23 mouse cellular contexts compared by ENCODE assay signal in the genomic region with DNA sequence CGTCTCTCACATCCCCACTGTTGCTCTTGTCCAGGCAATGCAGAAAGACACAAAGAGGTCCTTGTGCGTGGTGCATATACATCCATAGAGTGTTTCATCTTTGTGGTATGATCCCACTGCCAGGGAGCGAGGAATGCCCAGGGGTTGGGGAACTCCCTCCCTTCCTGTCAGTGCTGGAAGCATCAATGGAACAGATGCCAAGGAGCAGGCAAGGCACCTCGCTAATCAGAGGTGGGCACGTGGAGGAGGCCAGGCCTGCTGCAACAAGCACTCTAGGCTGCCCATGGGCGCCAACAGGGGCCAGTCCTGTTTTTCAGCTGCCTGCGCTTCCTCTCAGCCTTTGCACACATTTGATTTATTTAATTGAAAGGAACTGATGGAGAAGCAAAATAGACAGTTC. TPM values are rescaled to one million over a fixed set of nuclear protein-coding genes. Genes with fewer than 3 reads are reported as not detected.
DNase-seq lines count a peak whose midpoint lies in the region; ATAC-seq and TF ChIP-seq lines count a peak whose summit lies in the region.
"Had no signal": no experiment of that assay in that cellular context is flagged by ENCODE, and none has a peak within 500 bp of the region (broad histone marks: within the 10 kb centered on the region; RNA-seq: fewer than 3 reads in every experiment).

No protein-coding gene starts in this region.

- no peaks in the 10 kb centered on the region for H3K36me3 ChIP-seq in hindbrain, embryonic 13.5 days
- no peaks in the 10 kb centered on the region for H3K36me3 ChIP-seq in hindbrain, embryonic 11.5 days (ENCODE audit: control insufficient read depth, insufficient read depth, low read length)
- no peaks in the 10 kb centered on the region for H3K36me3 ChIP-seq in midbrain, embryonic 13.5 days
- H3K36me3 ChIP-seq in midbrain, embryonic 15.5 days (replicated peaks) = no peaks in the 10 kb centered on the region
- no peaks in the 10 kb centered on the region for H3K36me3 ChIP-seq in hindbrain, postnatal 0 days (ENCODE audit: insufficient read depth, low read length)

- DNase-seq in cerebellum, postnatal 10 days = peak; percentile 60 to 69
- DNase-seq in cerebellum, adult 9-10 months = no peak
- DNase-seq in hindbrain, embryonic 11.5 days (ENCODE audit: low spot score) = no peak
- DNase-seq in hindbrain, postnatal 0 days (ENCODE audit: low spot score) = peak; percentile 40
- no peak for DNase-seq in spleen, postnatal 4 days (ENCODE audit: low spot score in 2 of 2)
- DNase-seq: adrenal gland, postnatal 10 days; cerebellum, postnatal 36 days; gastrocnemius, postnatal 14 days; heart, adult 2 months; kidney, adult 11 months; layer of hippocampus, postnatal 36 days; lung, adult 18-20 months; lung, postnatal 14 days; right cerebral cortex, postnatal 4 days; thymus, postnatal 14 days had no signal

- 58% methylated on average over 7 of the region's 7 CpGs for WGBS in hindbrain, embryonic 13.5 days
- 85% methylated on average over 7 of the region's 7 CpGs for WGBS in hindbrain, embryonic 11.5 days
- 76% methylated on average over 7 of the region's 7 CpGs for WGBS in midbrain, embryonic 13.5 days
- 76% methylated on average over 7 of the region's 7 CpGs for WGBS in midbrain, embryonic 15.5 days
- WGBS in hindbrain, postnatal 0 days = 47% methylated on average over 7 of the region's 7 CpGs

- no peak overlapping the region for H3K4me2 ChIP-seq in hindbrain, embryonic 13.5 days
- H3K4me2 ChIP-seq in hindbrain, embryonic 11.5 days (replicated peaks; ENCODE audit: low read depth, low read length) = no peak overlapping the region
- no peak overlapping the region for H3K4me2 ChIP-seq in midbrain, embryonic 13.5 days (replicated peaks)
- no peak overlapping the region for H3K4me2 ChIP-seq in midbrain, embryonic 15.5 days
- H3K4me2 ChIP-seq in hindbrain, postnatal 0 days (ENCODE audit: low read depth, low read length) = no peak overlapping the region

- peak overlapping the region; percentile 45 for H3K27ac ChIP-seq in hindbrain, embryonic 13.5 days
- no peak overlapping the region for H3K27ac ChIP-seq in hindbrain, embryonic 11.5 days (ENCODE audit: low read depth, low read length)
- peak overlapping the region; percentile 44 for H3K27ac ChIP-seq in midbrain, embryonic 13.5 days
- H3K27ac ChIP-seq in midbrain, embryonic 15.5 days = no peak overlapping the region
- no peak overlapping the region for H3K27ac ChIP-seq in hindbrain, postnatal 0 days
- H3K27ac ChIP-seq: heart, adult 2 months had no signal

- no peak overlapping the region for H3K4me3 ChIP-seq in hindbrain, embryonic 13.5 days
- H3K4me3 ChIP-seq in hindbrain, embryonic 11.5 days (ENCODE audit: low read depth, low read length) = no peak overlapping the region
- no peak overlapping the region for H3K4me3 ChIP-seq in midbrain, embryonic 13.5 days (replicated peaks)
- H3K4me3 ChIP-seq in midbrain, embryonic 15.5 days = no peak overlapping the region
- no peak overlapping the region for H3K4me3 ChIP-seq in hindbrain, postnatal 0 days (ENCODE audit: low read length)
- H3K4me3 ChIP-seq: heart, adult 2 months; myocyte had no signal

- no peaks in the 10 kb centered on the region for H3K9me3 ChIP-seq in hindbrain, embryonic 13.5 days
- H3K9me3 ChIP-seq in hindbrain, embryonic 11.5 days (ENCODE audit: control insufficient read depth, low read length) = no peaks in the 10 kb centered on the region
- no peaks in the 10 kb centered on the region for H3K9me3 ChIP-seq in midbrain, embryonic 13.5 days
- no peaks in the 10 kb centered on the region for H3K9me3 ChIP-seq in midbrain, embryonic 15.5 days
- H3K9me3 ChIP-seq in hindbrain, postnatal 0 days (ENCODE audit: low read length) = no peaks in the 10 kb centered on the region

- peaks cover 8% of the 10 kb centered on the region for H3K4me1 ChIP-seq in hindbrain, embryonic 13.5 days (replicated peaks)
- H3K4me1 ChIP-seq in hindbrain, embryonic 11.5 days (replicated peaks; ENCODE audit: control insufficient read depth, insufficient read depth, low read length) = no peaks in the 10 kb centered on the region
- peaks cover 8% of the 10 kb centered on the region for H3K4me1 ChIP-seq in midbrain, embryonic 13.5 days (replicated peaks)
- H3K4me1 ChIP-seq in midbrain, embryonic 15.5 days = peaks cover 7% of the 10 kb centered on the region
- peaks cover 4% of the 10 kb centered on the region; the same call in 1 of the 2 replicates for H3K4me1 ChIP-seq in hindbrain, postnatal 0 days (ENCODE audit: insufficient read depth, low read length)

- TF ChIP-seq CTCF in hindbrain, postnatal 0 days (IDR thresholded peaks at IDR 0.05; ENCODE audit: low read depth) = no peak

- no peak for ATAC-seq in hindbrain, embryonic 13.5 days (ENCODE audit: low FRiP score)
- no peak for ATAC-seq in hindbrain, embryonic 11.5 days (ENCODE audit: low FRiP score)
- ATAC-seq in midbrain, embryonic 13.5 days = no peak
- no peak for ATAC-seq in midbrain, embryonic 15.5 days (replicated peaks)
- ATAC-seq in hindbrain, postnatal 0 days = peak; percentile 51; the same call in 1 of the 2 replicates
- ATAC-seq: activated CD4-positive, CD25-positive, alpha-beta regulatory T cell, adult 4 months had no signal

- H3K27me3 ChIP-seq in hindbrain, embryonic 13.5 days = no peaks in the 10 kb centered on the region
- no peaks in the 10 kb centered on the region for H3K27me3 ChIP-seq in hindbrain, embryonic 11.5 days (ENCODE audit: control insufficient read depth, insufficient read depth, low read length)
- no peaks in the 10 kb centered on the region for H3K27me3 ChIP-seq in midbrain, embryonic 13.5 days
- H3K27me3 ChIP-seq in midbrain, embryonic 15.5 days (replicated peaks) = no peaks in the 10 kb centered on the region
- H3K27me3 ChIP-seq in hindbrain, postnatal 0 days (ENCODE audit: insufficient read depth, low read length) = no peaks in the 10 kb centered on the region

- no peak overlapping the region for H3K9ac ChIP-seq in hindbrain, embryonic 13.5 days
- H3K9ac ChIP-seq in hindbrain, embryonic 11.5 days (ENCODE audit: low read depth, low read length) = no peak overlapping the region
- H3K9ac ChIP-seq in midbrain, embryonic 13.5 days (replicated peaks) = no peak overlapping the region
- H3K9ac ChIP-seq in midbrain, embryonic 15.5 days = no peak overlapping the region
- no peak overlapping the region for H3K9ac ChIP-seq in hindbrain, postnatal 0 days (replicated peaks; ENCODE audit: low read length)

RNA-seq across cellular contexts. Expression of a gene that starts 56.6 kb away (rescaled TPM):
- polyA plus RNA-seq in hindbrain, embryonic 13.5 days (2015; fragmentation: Nextera tagmentation; extraction: Ambion mirVana) = 45.7 and 46.2 TPM in 2 replicates
- 17.3 and 18.3 TPM in 2 replicates for polyA plus RNA-seq in hindbrain, embryonic 11.5 days (2014; fragmentation: Nextera tagmentation; extraction: Ambion mirVana)
- 44.0 and 45.2 TPM in 2 replicates for polyA plus RNA-seq in midbrain, embryonic 13.5 days (2015; fragmentation: Nextera tagmentation; extraction: Ambion mirVana)
- polyA plus RNA-seq in midbrain, embryonic 15.5 days (2015; fragmentation: Nextera tagmentation; extraction: Ambion mirVana) = 47.6 and 49.4 TPM in 2 replicates
- total RNA-seq in hindbrain, postnatal 0 days (2014; rRNA removed) = 42.7 and 43.5 TPM in 2 replicates
- 29.1 and 30.7 TPM in 2 replicates for polyA plus RNA-seq in hindbrain, postnatal 0 days (2015; fragmentation: Nextera tagmentation; extraction: Ambion mirVana)
- total RNA-seq: megakaryocyte-erythroid progenitor cell, adult 5-6 weeks; neutrophil, adult 5-6 weeks had no signal
- polyA plus RNA-seq: liver, adult 2 months had no signal

Comparison
In these comparisons a context has a peak if more than half of its experiments do, and no peak if none do; other contexts are left out.
1. DNase-seq: peak in cerebellum, postnatal 10 days (2 of 2) and hindbrain, postnatal 0 days (single experiment); none in cerebellum, adult 9-10 months (single experiment), hindbrain, embryonic 11.5 days (single experiment) and spleen, postnatal 4 days (0 of 2).
2. H3K27ac ChIP-seq: peak in hindbrain, embryonic 13.5 days (single experiment) and midbrain, embryonic 13.5 days (single experiment); none in hindbrain, embryonic 11.5 days (single experiment), midbrain, embryonic 15.5 days (single experiment) and hindbrain, postnatal 0 days (single experiment).